Mouse (Mus musculus) intestine, postnatal 0 days (tissue): ENCODE measurements at regions not wholly inside any gene's neighbourhood (a gene's known extent, or its start where the extent isn't known, plus 50 kb on each side); places are given as distances from the start of the nearest gene placed in this dataset.

Experiments
- ATAC-seq: fragments of 200-750 bp; cut with Nextera tagmentation; 2 replicates; pipeline ENCODE4 v1.8.0; 2017; ENCODE audit warnings: mild to moderate bottlenecking, moderate TSS enrichment, moderate library complexity
- H3K27ac ChIP-seq: fragments of 300-500 bp; sonication (generic); 2 replicates; pipeline ENCODE4 v1.5.1; 2014; ENCODE audit warnings: mild to moderate bottlenecking, low read depth, low read length, moderate library complexity
- H3K27me3 ChIP-seq: fragments of 300-500 bp; sonication (generic); replicated peaks from 2 replicates; pipeline ENCODE4 v1.6.1; 2014; ENCODE audit warnings: low read length, mixed read lengths; ENCODE audit not compliant: control insufficient read depth, insufficient read depth
- H3K36me3 ChIP-seq: fragments of 300-500 bp; sonication (generic); 2 replicates; pipeline ENCODE4 v1.6.1; 2014; ENCODE audit warnings: mild to moderate bottlenecking, moderate library complexity; ENCODE audit not compliant: control insufficient read depth, insufficient read depth
- H3K4me1 ChIP-seq: fragments of 300-500 bp; sonication (generic); replicated peaks from 2 replicates; pipeline ENCODE4 v1.6.1; 2014; ENCODE audit warnings: antibody characterized with exemption, low read length, mixed read lengths; ENCODE audit not compliant: control insufficient read depth, insufficient read depth
- H3K4me2 ChIP-seq: fragments of 300-500 bp; sonication (generic); replicated peaks from 2 replicates; pipeline ENCODE4 v1.6.1; 2014; ENCODE audit warnings: low read depth, mild to moderate bottlenecking, moderate library complexity
- H3K4me3 ChIP-seq: fragments of 300-500 bp; sonication (generic); 2 replicates; pipeline ENCODE4 v1.5.1; 2014; ENCODE audit warnings: low read depth, low read length
- H3K9ac ChIP-seq: fragments of 300-500 bp; sonication (generic); 2 replicates; pipeline ENCODE4 v1.6.1; 2014; ENCODE audit warnings: mild to moderate bottlenecking, low read depth, low read length
- H3K9me3 ChIP-seq: fragments of 300-500 bp; sonication (generic); 2 replicates; pipeline ENCODE4 v1.6.1; 2016; ENCODE audit warnings: mixed run types; ENCODE audit not compliant: control insufficient read depth
- CTCF ChIP-seq: sonication (generic); IDR thresholded peaks from 2 replicates; pipeline ENCODE4 v1.5.1; 2016; ENCODE audit warnings: low read depth, mild to moderate bottlenecking, control low read depth, antibody characterized with exemption, moderate library complexity
- WGBS: fragments of 180-500 bp; shearing (Covaris S2); extraction: QIAGEN DNeasy Blood & Tissue Kit; methylation state at CpG from one replicate; pipeline ENCODE4 v1.1.7; 2014; 5-methylcytosine and 5-hydroxymethylcytosine counted together

DNA sequence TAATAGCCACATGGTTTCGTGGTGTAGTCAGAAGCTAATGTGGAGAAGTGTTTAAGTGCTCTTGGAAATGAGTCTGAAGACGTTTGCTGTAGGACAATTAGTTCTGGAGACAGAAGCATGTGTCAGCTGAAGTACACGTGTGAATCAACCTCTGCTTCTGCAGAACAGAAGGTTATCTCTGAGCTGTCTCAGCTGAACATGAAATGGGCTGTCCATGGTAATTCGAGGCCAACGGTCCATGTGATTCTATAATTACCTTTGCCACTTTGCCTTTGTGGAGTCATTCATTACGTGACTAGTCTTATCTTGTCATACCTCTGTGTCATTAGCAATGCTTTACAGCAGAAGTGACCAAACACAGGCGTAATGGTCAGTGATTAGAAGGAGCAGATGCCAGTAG lies 295.6 kb upstream of the Veph1 start:
- H3K4me1 ChIP-seq: no peaks in the 10 kb centered on the region
- H3K27me3 ChIP-seq: no peaks in the 10 kb centered on the region
- H3K4me2 ChIP-seq: no peak overlapping the region
- peak; percentile 75 for ATAC-seq
- no peak overlapping the region for H3K27ac ChIP-seq
- no peak overlapping the region for H3K4me3 ChIP-seq
- no peaks in the 10 kb centered on the region for H3K9me3 ChIP-seq
- WGBS: 21% methylated on average over 7 of the region's 7 CpGs
- H3K36me3 ChIP-seq: no peaks in the 10 kb centered on the region
- H3K9ac ChIP-seq: no peak overlapping the region
- no peak for TF ChIP-seq CTCF

DNA sequence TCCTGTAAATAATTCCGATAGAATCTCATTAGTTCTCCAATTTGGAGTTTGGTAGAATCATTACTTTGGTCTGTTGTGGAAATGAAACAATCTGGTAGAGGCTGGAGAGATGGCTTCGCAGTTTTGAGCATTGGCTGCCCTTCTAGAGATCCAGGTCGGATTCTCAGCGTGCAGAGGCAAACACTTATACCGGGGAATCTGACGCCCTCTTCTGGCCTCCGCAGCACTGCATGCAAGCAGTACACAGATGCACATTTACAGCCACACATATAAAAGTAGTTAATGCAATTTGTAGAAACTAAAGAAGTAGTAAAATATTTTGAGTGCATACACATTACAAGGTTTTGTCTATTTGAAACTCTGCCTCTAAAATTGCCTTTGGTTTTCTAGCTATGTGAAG lies 294.1 kb upstream of the Veph1 start:
- no peaks in the 10 kb centered on the region for H3K9me3 ChIP-seq
- no peak overlapping the region for H3K27ac ChIP-seq
- no peaks in the 10 kb centered on the region for H3K27me3 ChIP-seq
- no peak for TF ChIP-seq CTCF
- no peak overlapping the region for H3K4me2 ChIP-seq
- no peak overlapping the region for H3K4me3 ChIP-seq
- 53% methylated on average over 7 of the region's 7 CpGs for WGBS
- H3K4me1 ChIP-seq: no peaks in the 10 kb centered on the region
- H3K36me3 ChIP-seq: no peaks in the 10 kb centered on the region
- no peak overlapping the region for H3K9ac ChIP-seq
- no peak for ATAC-seq

DNA sequence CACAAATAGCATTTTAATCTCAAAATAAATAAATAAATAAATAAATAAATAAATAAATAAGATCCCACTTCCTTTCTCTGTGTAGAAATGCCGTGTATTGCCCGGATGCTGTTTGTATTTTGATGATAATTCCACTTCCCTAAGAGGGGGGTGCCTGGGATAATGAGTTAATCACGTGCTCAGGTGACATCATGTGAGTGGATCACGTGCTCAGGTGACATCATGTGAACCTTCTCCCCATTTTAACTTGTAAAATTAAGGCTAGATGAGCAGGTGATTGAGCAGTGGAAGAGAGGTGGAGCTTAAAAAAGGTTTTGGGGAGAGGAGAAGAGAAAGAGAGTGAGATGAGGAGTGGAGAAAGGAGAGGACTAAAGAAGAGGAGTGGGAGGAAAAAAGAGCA lies 292.8 kb upstream of the Veph1 start:
- WGBS: 80% methylated on average over 4 of the region's 4 CpGs
- TF ChIP-seq CTCF: no peak

DNA sequence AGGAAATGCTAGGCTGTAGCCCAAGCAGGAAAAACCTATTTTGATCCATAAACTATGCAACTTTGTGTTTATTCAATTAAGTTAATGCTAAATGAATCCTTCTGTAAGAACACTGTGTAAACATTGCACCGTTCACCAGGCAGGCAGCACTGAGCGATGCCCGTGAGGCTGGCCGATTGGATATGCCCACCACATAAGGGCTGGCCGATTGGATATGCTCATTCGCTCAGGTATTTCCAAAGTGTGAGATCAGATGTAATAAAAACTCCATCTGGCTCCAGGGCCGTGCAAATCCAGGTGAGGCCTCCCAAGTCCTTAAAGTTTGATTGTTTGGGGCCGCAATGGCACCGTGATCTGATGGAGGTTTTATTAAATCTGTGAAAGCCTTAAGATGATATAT lies 288.2 kb upstream of the Veph1 start:
- WGBS: 88% methylated on average over 9 of the region's 9 CpGs
- H3K27ac ChIP-seq: no peak overlapping the region
- no peaks in the 10 kb centered on the region for H3K36me3 ChIP-seq
- TF ChIP-seq CTCF: no peak
- H3K9me3 ChIP-seq: no peaks in the 10 kb centered on the region
- no peak overlapping the region for H3K4me2 ChIP-seq
- H3K4me1 ChIP-seq: no peaks in the 10 kb centered on the region
- no peak overlapping the region for H3K9ac ChIP-seq
- H3K4me3 ChIP-seq: no peak overlapping the region
- H3K27me3 ChIP-seq: no peaks in the 10 kb centered on the region
- ATAC-seq: no peak

More for the DNA sequence above, 292.8 kb upstream of the Veph1 start:
- ATAC-seq: no peak
- no peak overlapping the region for H3K4me3 ChIP-seq
- H3K36me3 ChIP-seq: no peaks in the 10 kb centered on the region
- H3K27ac ChIP-seq: no peak overlapping the region
- H3K4me1 ChIP-seq: no peaks in the 10 kb centered on the region
- H3K27me3 ChIP-seq: no peaks in the 10 kb centered on the region
- no peak overlapping the region for H3K9ac ChIP-seq
- H3K9me3 ChIP-seq: no peaks in the 10 kb centered on the region
- no peak overlapping the region for H3K4me2 ChIP-seq

DNA sequence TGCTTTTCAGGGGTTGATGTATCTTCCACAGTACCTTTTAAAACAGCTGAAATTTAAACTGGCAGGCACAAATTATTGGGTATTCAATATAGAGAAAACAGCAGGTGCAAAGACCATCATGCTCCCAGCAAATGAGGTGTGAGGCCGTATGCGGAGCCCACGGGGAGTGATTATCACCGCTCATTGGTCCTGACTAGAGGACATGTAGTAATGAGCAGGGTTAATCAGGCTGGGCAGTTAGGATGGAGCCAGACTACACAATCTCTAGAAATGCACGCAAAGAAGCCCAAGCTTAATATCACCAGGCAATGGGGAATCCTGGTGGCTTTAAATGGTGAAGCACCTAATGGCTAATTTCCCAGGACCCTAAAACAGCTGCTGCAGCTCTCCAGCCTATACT lies 287.5 kb upstream of the Veph1 start:
- no peak overlapping the region for H3K4me3 ChIP-seq
- H3K27ac ChIP-seq: no peak overlapping the region
- no peaks in the 10 kb centered on the region for H3K4me1 ChIP-seq
- no peak for ATAC-seq
- H3K9me3 ChIP-seq: no peaks in the 10 kb centered on the region
- H3K9ac ChIP-seq: no peak overlapping the region
- no peak for TF ChIP-seq CTCF
- no peak overlapping the region for H3K4me2 ChIP-seq
- no peaks in the 10 kb centered on the region for H3K27me3 ChIP-seq
- no peaks in the 10 kb centered on the region for H3K36me3 ChIP-seq
- 90% methylated on average over 5 of the region's 5 CpGs for WGBS

DNA sequence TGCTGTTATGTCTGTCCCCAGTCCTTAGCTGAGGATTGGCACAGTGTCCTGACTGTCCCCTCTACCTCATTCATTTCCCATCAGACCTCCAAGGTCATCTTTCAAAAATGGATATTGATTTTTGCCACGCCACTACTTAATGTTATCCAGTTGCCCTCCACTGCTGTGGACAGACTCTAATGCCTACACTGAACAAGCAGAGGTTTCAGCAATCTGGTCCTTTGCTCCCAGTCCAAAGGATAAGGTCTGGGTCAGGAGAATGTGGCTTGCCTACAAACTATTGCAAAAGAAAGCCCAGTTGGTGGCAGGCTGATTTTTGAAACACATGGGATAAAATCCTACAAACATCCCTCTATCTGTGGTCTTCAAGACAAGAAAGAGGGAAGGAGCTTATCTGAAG lies 280.0 kb upstream of the Veph1 start:
- Histone ChIP-seq H3K27me3 (no peaks in the 10 kb centered on the region), H3K9me3 (no peaks in the 10 kb centered on the region), H3K27ac (no peak overlapping the region), H3K4me2 (no peak overlapping the region), H3K4me3 (no peak overlapping the region), H3K4me1 (no peaks in the 10 kb centered on the region), H3K9ac (no peak overlapping the region), H3K36me3 (no peaks in the 10 kb centered on the region)
- TF ChIP-seq CTCF: no peak
- no peak for ATAC-seq
- 44% methylated on average over 1 of the region's 1 CpGs for WGBS

DNA sequence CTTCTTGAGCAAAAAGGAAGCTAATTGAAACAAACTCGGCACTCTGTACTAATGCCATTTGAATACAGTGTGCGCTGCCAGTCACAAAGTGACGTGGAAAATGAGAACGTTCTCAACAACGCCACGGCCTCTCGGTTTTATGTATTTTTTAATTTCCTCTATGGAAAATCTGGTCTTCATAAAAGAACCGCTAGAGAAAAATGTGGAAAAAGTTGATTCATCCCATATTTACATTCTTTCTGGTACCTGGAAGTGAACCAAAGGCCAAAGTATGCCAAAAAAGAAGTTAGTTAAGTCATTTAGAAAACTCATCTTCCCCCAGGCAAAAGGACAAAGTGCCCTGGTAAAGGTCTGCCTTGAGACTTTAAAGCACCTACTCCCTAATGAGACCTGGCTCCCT lies 277.7 kb upstream of the Veph1 start:
- no peak for TF ChIP-seq CTCF
- Histone ChIP-seq H3K9me3 (no peaks in the 10 kb centered on the region), H3K9ac (no peak overlapping the region), H3K4me3 (no peak overlapping the region), H3K27me3 (no peaks in the 10 kb centered on the region), H3K4me1 (no peaks in the 10 kb centered on the region), H3K27ac (no peak overlapping the region), H3K36me3 (no peaks in the 10 kb centered on the region), H3K4me2 (no peak overlapping the region)
- 82% methylated on average over 8 of the region's 8 CpGs for WGBS
- ATAC-seq: no peak
